Mouse (Mus musculus) megakaryocyte, embryonic 14.5 days (primary cell): ENCODE results near the gene Helq.

Experiments used
- FLI1 ChIP-seq: IDR thresholded peaks from 2 replicates; pipeline ENCODE4 v1.6.1; 2012; ENCODE audit warnings: low read length, inconsistent platforms, mixed read lengths
- GATA1 ChIP-seq: IDR thresholded peaks from 3 replicates; pipeline ENCODE4 v1.6.1; 2012; ENCODE audit warnings: mixed read lengths, low read length, inconsistent platforms, borderline replicate concordance

DNA sequence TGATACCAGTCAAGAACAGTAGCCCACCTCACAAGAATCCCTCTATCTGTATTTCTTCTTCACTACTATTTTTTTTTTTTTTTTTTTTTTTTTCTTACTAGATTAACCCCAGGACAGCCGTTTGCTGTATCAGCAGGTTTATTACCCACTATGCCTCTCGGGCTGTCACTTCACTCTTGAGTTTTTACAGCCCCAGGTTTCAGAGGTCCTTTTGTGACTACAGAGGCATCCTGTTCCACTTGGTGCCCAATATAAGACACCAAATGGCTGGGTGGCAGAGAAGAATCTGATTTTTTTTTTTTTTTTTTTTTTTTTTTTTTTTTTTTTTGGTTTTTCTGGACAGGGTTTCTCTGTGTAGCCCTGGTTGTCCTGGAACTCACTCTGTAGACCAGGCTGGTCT lies 48.7 kb upstream of the Helq start:
- TF ChIP-seq FLI1 (no peak), GATA1 (no peak)
